Mouse (Mus musculus): ENCODE results near the gene Megf11.

GRCm38 (mm10) chr9:64607049-64607448 lies 221.6 kb downstream of the Megf11 start:
- TF ChIP-seq POLR2A (IDR thresholded peaks at IDR 0.05; ENCODE audit: insufficient read length, low read depth) (no peak), USF1 (IDR thresholded peaks at IDR 0.05; ENCODE audit: low read depth) (no peak), REST (IDR thresholded peaks at IDR 0.05; ENCODE audit: insufficient read depth, insufficient read length) (no peak), MAX (IDR thresholded peaks at IDR 0.05; ENCODE audit: low read depth) (no peak)

Data from myocyte (in vitro differentiated cells).